Mouse (Mus musculus): ENCODE data around the gene Ggt6. TPM values are rescaled to one million over a fixed set of nuclear protein-coding genes. Genes with fewer than 3 reads are reported as not detected.

The Ggt6 gene
- total RNA-seq, 2 experiments from 2014 or later, result not detected

Other genes starting within 250 kb of the Ggt6 start
- 0.84 TPM in 1 of 2 replicates, not detected in the other for gene Gm43951, start 228.7 kb upstream of the Ggt6 start, total RNA-seq (2014; fragmentation: Nextera tagmentation)
- not detected in 2 replicates for gene Gm43951, start 228.7 kb upstream of the Ggt6 start, total RNA-seq (2017)
- gene 4933427D14Rik, start 228.1 kb upstream of the Ggt6 start, total RNA-seq (2014; fragmentation: Nextera tagmentation), result 15.7 and 22.5 TPM in 2 replicates
- gene 4933427D14Rik, start 228.1 kb upstream of the Ggt6 start, total RNA-seq (2017), result 11.4 and 18.2 TPM in 2 replicates
- gene Txndc17, start 228.0 kb upstream of the Ggt6 start, total RNA-seq (2014; fragmentation: Nextera tagmentation), result 78.7 and 97.1 TPM in 2 replicates
- 40.0 and 46.5 TPM in 2 replicates for gene Txndc17, start 228.0 kb upstream of the Ggt6 start, total RNA-seq (2017)
- 7.8 and 15.3 TPM in 2 replicates for gene Med31, start 219.9 kb upstream of the Ggt6 start, total RNA-seq (2014; fragmentation: Nextera tagmentation)
- 8.9 and 18.9 TPM in 2 replicates for gene Med31, start 219.9 kb upstream of the Ggt6 start, total RNA-seq (2017)
- gene Slc13a5, start 168.3 kb upstream of the Ggt6 start, total RNA-seq (2014; fragmentation: Nextera tagmentation), result not detected in 2 replicates
- gene Slc13a5, start 168.3 kb upstream of the Ggt6 start, total RNA-seq (2017), result not detected in 2 replicates
- gene Xaf1, start 133.9 kb upstream of the Ggt6 start, total RNA-seq (2014; fragmentation: Nextera tagmentation), result 11.1 and 27.1 TPM in 2 replicates
- gene Xaf1, start 133.9 kb upstream of the Ggt6 start, total RNA-seq (2017), result 10.1 and 11.1 TPM in 2 replicates
- gene Fbxo39, start 121.1 kb upstream of the Ggt6 start, total RNA-seq (2014; fragmentation: Nextera tagmentation), result not detected in 2 replicates
- not detected in 2 replicates for gene Fbxo39, start 121.1 kb upstream of the Ggt6 start, total RNA-seq (2017)
- not detected in 2 replicates for gene Tekt1, start 73.1 kb upstream of the Ggt6 start, total RNA-seq (2014; fragmentation: Nextera tagmentation)
- gene Tekt1, start 73.1 kb upstream of the Ggt6 start, total RNA-seq (2017), result not detected in 2 replicates
- gene Smtnl2, start 23.8 kb upstream of the Ggt6 start, total RNA-seq (2014; fragmentation: Nextera tagmentation), result 0.50 and 0.52 TPM in 2 replicates
- gene Smtnl2, start 23.8 kb upstream of the Ggt6 start, total RNA-seq (2017), result 0.11 TPM in 1 of 2 replicates, not detected in the other
- 215 and 248 TPM in 2 replicates for gene Mybbp1a, start 5.8 kb downstream of the Ggt6 start, total RNA-seq (2014; fragmentation: Nextera tagmentation)
- gene Mybbp1a, start 5.8 kb downstream of the Ggt6 start, total RNA-seq (2017), result 185 and 248 TPM in 2 replicates
- gene Spns2, start 54.4 kb downstream of the Ggt6 start, total RNA-seq (2014; fragmentation: Nextera tagmentation), result 38.3 and 46.8 TPM in 2 replicates
- gene Spns2, start 54.4 kb downstream of the Ggt6 start, total RNA-seq (2017), result 16.0 and 23.3 TPM in 2 replicates
- 9.2 and 14.0 TPM in 2 replicates for gene Spns3, start 115.0 kb downstream of the Ggt6 start, total RNA-seq (2014; fragmentation: Nextera tagmentation)
- 3.8 and 7.1 TPM in 2 replicates for gene Spns3, start 115.0 kb downstream of the Ggt6 start, total RNA-seq (2017)
- gene Ube2g1, start 171.8 kb downstream of the Ggt6 start, total RNA-seq (2014; fragmentation: Nextera tagmentation), result 27.1 and 37.5 TPM in 2 replicates
- 35.6 and 54.0 TPM in 2 replicates for gene Ube2g1, start 171.8 kb downstream of the Ggt6 start, total RNA-seq (2017)